Mouse (Mus musculus): ENCODE data around the gene Tor1aip2.

Tor1aip2 gene

GRCm38 (mm10) chr1:156112142-156112541, 76.9 kb downstream of the Tor1aip2 start:
- DNase-seq = no peak

GRCm38 (mm10) chr1:156113884-156114499, 78.8 kb downstream of the Tor1aip2 start:
- DNase-seq = no peak

DNA sequence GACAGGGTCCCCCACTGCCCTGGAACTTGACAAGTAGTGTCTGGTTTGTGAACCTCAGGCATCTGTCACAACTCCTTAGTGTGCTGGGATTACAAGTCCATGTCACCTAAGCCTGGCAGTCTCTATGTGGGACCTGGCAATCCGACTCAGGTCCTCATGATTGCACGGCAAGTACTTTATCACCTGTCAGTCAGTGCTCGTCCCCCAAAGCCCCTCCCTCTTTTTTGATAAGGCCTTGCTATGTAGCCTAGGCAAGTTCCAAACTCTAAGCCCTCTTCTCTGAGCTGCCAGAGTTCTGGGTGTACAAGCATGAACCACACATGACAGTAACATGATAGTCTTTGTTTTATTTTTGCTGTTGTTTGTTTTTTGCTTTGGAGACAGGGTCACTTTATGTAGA, 81.6 kb downstream of the Tor1aip2 start:
- DNase-seq = no peak

Measured in kidney, postnatal 36 days (tissue).